In genomic region chr7:44847772-44848171, GRCm38 (mm10) we compare ENCODE assay signal across 8 mouse cellular contexts. TPM values are rescaled to one million over a fixed set of nuclear protein-coding genes. Genes with fewer than 3 reads are reported as not detected.
DNase-seq lines count a peak whose midpoint lies in the region; ATAC-seq and TF ChIP-seq lines count a peak whose summit lies in the region.

No protein-coding gene starts in this region.

- no peaks in the 10 kb centered on the region for H3K9me3 ChIP-seq in limb, embryonic 14.5 days (ENCODE audit: control insufficient read depth, low read length)
- no peaks in the 10 kb centered on the region for H3K9me3 ChIP-seq in stomach, postnatal 0 days (ENCODE audit: control insufficient read depth, low read length)

- no peak overlapping the region for H3K27ac ChIP-seq in cerebellum, adult 2 months (ENCODE audit: insufficient read depth, low read length)
- H3K27ac ChIP-seq in spleen, adult 2 months (ENCODE audit: insufficient read depth, low read length), result no peak overlapping the region
- H3K27ac ChIP-seq in limb, embryonic 14.5 days (replicated peaks; ENCODE audit: low read depth, low read length), result no peak overlapping the region
- peak overlapping the region; percentile 98; the same call in 1 of the 2 replicates for H3K27ac ChIP-seq in stomach, postnatal 0 days (replicated peaks)

- peak overlapping the region; percentile 75 for H3K4me3 ChIP-seq in cerebellum, adult 2 months (replicated peaks; ENCODE audit: insufficient read depth, low read depth, low read length)
- peak overlapping the region; percentile 89; the same call in 1 of the 2 replicates for H3K4me3 ChIP-seq in spleen, adult 2 months (ENCODE audit: extremely low read depth, insufficient read depth, insufficient read length)
- H3K4me3 ChIP-seq in limb, embryonic 14.5 days (replicated peaks; ENCODE audit: low read length), result peak overlapping the region; percentile 87
- H3K4me3 ChIP-seq in stomach, postnatal 0 days (ENCODE audit: low read depth, low read length), result peak overlapping the region; percentile 81

- H3K4me1 ChIP-seq in cerebellum, adult 2 months (ENCODE audit: control insufficient read depth, insufficient read depth, low read length), result peaks cover 9% of the 10 kb centered on the region; the same call in 1 of the 2 replicates
- peaks cover 6% of the 10 kb centered on the region; the same call in 1 of the 2 replicates for H3K4me1 ChIP-seq in spleen, adult 2 months (ENCODE audit: control insufficient read depth, insufficient read depth, insufficient read length)
- H3K4me1 ChIP-seq in limb, embryonic 14.5 days (ENCODE audit: control insufficient read depth, insufficient read depth, low read length), result peaks cover 12% of the 10 kb centered on the region
- peaks cover 9% of the 10 kb centered on the region for H3K4me1 ChIP-seq in stomach, postnatal 0 days (replicated peaks; ENCODE audit: control insufficient read depth, insufficient read depth)

- ATAC-seq in cerebellum, adult (ENCODE audit: insufficient number of reproducible peaks, low FRiP score, low TSS enrichment), result no peak
- ATAC-seq in limb, embryonic 14.5 days (ENCODE audit: low FRiP score, low read depth), result no peak
- no peak for ATAC-seq in stomach, postnatal 0 days (ENCODE audit: low FRiP score, low TSS enrichment)

- H3K27me3 ChIP-seq in cerebellum, adult 2 months (ENCODE audit: control insufficient read depth, insufficient read depth, low read length), result no peaks in the 10 kb centered on the region
- no peaks in the 10 kb centered on the region for H3K27me3 ChIP-seq in spleen, adult 2 months (ENCODE audit: control insufficient read depth, insufficient read depth, low read length)
- no peaks in the 10 kb centered on the region for H3K27me3 ChIP-seq in limb, embryonic 14.5 days (ENCODE audit: control insufficient read depth, insufficient read depth, low read length)
- no peaks in the 10 kb centered on the region for H3K27me3 ChIP-seq in stomach, postnatal 0 days (ENCODE audit: control insufficient read depth, insufficient read depth, low read length)

- DNase-seq in cerebellum, adult 2 months, result peak in 1 of 2 experiments; percentile 40
- DNase-seq in spleen, adult 2 months (ENCODE audit: low read depth in 1 of 2, low spot score in 2 of 2), result no peak
- no peak for DNase-seq in spleen, adult 12 weeks (ENCODE audit: low spot score)
- no peak for DNase-seq in limb, embryonic 14.5 days (ENCODE audit: low spot score)
- DNase-seq in stomach, postnatal 0 days (ENCODE audit: low spot score), result no peak
- no peak for DNase-seq in ovary, postnatal 14 days (ENCODE audit: low spot score)
- DNase-seq in left cerebral cortex, postnatal 4 days, result no peak

- H3K4me2 ChIP-seq in limb, embryonic 14.5 days (replicated peaks; ENCODE audit: low read depth, low read length, severe bottlenecking), result peak overlapping the region; percentile 82
- peak overlapping the region; percentile 50 for H3K4me2 ChIP-seq in stomach, postnatal 0 days (replicated peaks; ENCODE audit: low read depth)

- peak overlapping the region; percentile 41 for H3K9ac ChIP-seq in limb, embryonic 14.5 days (ENCODE audit: low read depth, low read length, severe bottlenecking)
- peak overlapping the region; percentile 61 for H3K9ac ChIP-seq in stomach, postnatal 0 days (ENCODE audit: low read length)

- intact Hi-C loops in left cerebral cortex, postnatal 4 days (cut with DNase I), result no loop called here

- 64% methylated on average over 5 of the region's 5 CpGs for WGBS in cerebellum, adult 2 months
- WGBS in spleen, adult 2 months, result 74% methylated on average over 5 of the region's 5 CpGs
- 82% methylated on average over 5 of the region's 5 CpGs for WGBS in limb, embryonic 14.5 days
- WGBS in stomach, postnatal 0 days, result 44% methylated on average over 5 of the region's 5 CpGs

- H3K36me3 ChIP-seq in spleen, adult 2 months (ENCODE audit: control insufficient read depth, insufficient read depth, low read length), result peaks cover 35% of the 10 kb centered on the region
- peaks cover 54% of the 10 kb centered on the region for H3K36me3 ChIP-seq in limb, embryonic 14.5 days (ENCODE audit: control insufficient read depth, insufficient read depth, low read length)
- peaks cover 25% of the 10 kb centered on the region for H3K36me3 ChIP-seq in stomach, postnatal 0 days (ENCODE audit: control insufficient read depth, insufficient read depth, low read length)

- no peak for TF ChIP-seq CTCF in cerebellum, adult 2 months (IDR thresholded peaks at IDR 0.05; ENCODE audit: borderline replicate concordance, insufficient read depth, low read depth, low read length)
- no peak for TF ChIP-seq CTCF in spleen, adult 2 months (IDR thresholded peaks at IDR 0.05; ENCODE audit: extremely low read depth, insufficient read depth, insufficient read length, insufficient replicate concordance)
- no peak for TF ChIP-seq CTCF in stomach, postnatal 0 days (IDR thresholded peaks at IDR 0.05; ENCODE audit: low read depth)

- TF ChIP-seq POLR2A in cerebellum, adult 2 months (IDR thresholded peaks at IDR 0.05; ENCODE audit: borderline replicate concordance, insufficient read depth, low read length), result no peak
- no peak for TF ChIP-seq POLR2A in spleen, adult 2 months (IDR thresholded peaks at IDR 0.05; ENCODE audit: low read depth, low read length)
- no peak for TF ChIP-seq POLR2A in limb, embryonic 14.5 days (IDR thresholded peaks at IDR 0.05; ENCODE audit: borderline replicate concordance, extremely low read depth, insufficient read depth, insufficient read length)

- no peak for TF ChIP-seq EP300 in stomach, postnatal 0 days (optimal IDR thresholded peaks at IDR 0.05)

RNA-seq across cellular contexts. Expression of gene Akt1s1, which starts 1.0 kb away (rescaled TPM):
- polyA plus RNA-seq in cerebellum, adult 2 months (2012; rRNA removed), result 78.3 and 83.6 TPM in 2 replicates
- polyA plus RNA-seq in spleen, adult 2 months (2012; rRNA removed), result 67.8 and 105 TPM in 2 replicates
- polyA plus RNA-seq in limb, embryonic 14.5 days (2012; rRNA removed), result 179 and 270 TPM in 2 replicates
- polyA plus RNA-seq in limb, embryonic 14.5 days (2014; fragmentation: Nextera tagmentation; extraction: Ambion mirVana), result 66.1 and 70.5 TPM in 2 replicates
- polyA plus RNA-seq in stomach, postnatal 0 days (2015; fragmentation: Nextera tagmentation; extraction: Ambion mirVana), result 70.8 and 75.2 TPM in 2 replicates
- total RNA-seq in left cerebral cortex, postnatal 4 days (2021), result 10 to 100 TPM; 74.1 to 85.4 TPM

RNA-seq across cellular contexts. Expression of gene Tbc1d17, which starts 1.1 kb away (rescaled TPM):
- polyA plus RNA-seq in cerebellum, adult 2 months (2012; rRNA removed), result 119 and 123 TPM in 2 replicates
- 68.4 and 91.7 TPM in 2 replicates for polyA plus RNA-seq in spleen, adult 2 months (2012; rRNA removed)
- 86.0 and 103 TPM in 2 replicates for polyA plus RNA-seq in limb, embryonic 14.5 days (2012; rRNA removed)
- polyA plus RNA-seq in limb, embryonic 14.5 days (2014; fragmentation: Nextera tagmentation; extraction: Ambion mirVana), result 76.0 and 81.7 TPM in 2 replicates
- polyA plus RNA-seq in stomach, postnatal 0 days (2015; fragmentation: Nextera tagmentation; extraction: Ambion mirVana), result 45.4 and 48.0 TPM in 2 replicates
- 10 to 100 TPM; 57.1 to 68.3 TPM for total RNA-seq in left cerebral cortex, postnatal 4 days (2021)

RNA-seq across cellular contexts. Expression of gene Pnkp, which starts 9.2 kb away (rescaled TPM):
- 38.3 and 46.7 TPM in 2 replicates for polyA plus RNA-seq in cerebellum, adult 2 months (2012; rRNA removed)
- polyA plus RNA-seq in spleen, adult 2 months (2012; rRNA removed), result 67.3 and 84.9 TPM in 2 replicates
- 28.7 and 32.0 TPM in 2 replicates for polyA plus RNA-seq in limb, embryonic 14.5 days (2012; rRNA removed)
- polyA plus RNA-seq in limb, embryonic 14.5 days (2014; fragmentation: Nextera tagmentation; extraction: Ambion mirVana), result 23.8 and 26.6 TPM in 2 replicates
- 23.5 and 25.7 TPM in 2 replicates for polyA plus RNA-seq in stomach, postnatal 0 days (2015; fragmentation: Nextera tagmentation; extraction: Ambion mirVana)
- 10 to 100 TPM; 27.5 to 29.3 TPM for total RNA-seq in left cerebral cortex, postnatal 4 days (2021)

RNA-seq across cellular contexts. Expression of gene Ptov1, which starts 21.8 kb away (rescaled TPM):
- polyA plus RNA-seq in cerebellum, adult 2 months (2012; rRNA removed), result 355 and 364 TPM in 2 replicates
- 66.2 and 77.3 TPM in 2 replicates for polyA plus RNA-seq in spleen, adult 2 months (2012; rRNA removed)
- polyA plus RNA-seq in limb, embryonic 14.5 days (2012; rRNA removed), result 751 and 1,065 TPM in 2 replicates
- 471 and 513 TPM in 2 replicates for polyA plus RNA-seq in limb, embryonic 14.5 days (2014; fragmentation: Nextera tagmentation; extraction: Ambion mirVana)
- 159 and 179 TPM in 2 replicates for polyA plus RNA-seq in stomach, postnatal 0 days (2015; fragmentation: Nextera tagmentation; extraction: Ambion mirVana)
- 100 to 1,000 TPM; 423 to 428 TPM for total RNA-seq in left cerebral cortex, postnatal 4 days (2021)

RNA-seq across cellular contexts. Expression of gene Atf5, which starts 31.3 kb away (rescaled TPM):
- 19.6 and 23.8 TPM in 2 replicates for polyA plus RNA-seq in cerebellum, adult 2 months (2012; rRNA removed)
- polyA plus RNA-seq in spleen, adult 2 months (2012; rRNA removed), result 49.6 and 66.2 TPM in 2 replicates
- polyA plus RNA-seq in limb, embryonic 14.5 days (2012; rRNA removed), result 47.9 and 69.8 TPM in 2 replicates
- 3.1 and 3.7 TPM in 2 replicates for polyA plus RNA-seq in limb, embryonic 14.5 days (2014; fragmentation: Nextera tagmentation; extraction: Ambion mirVana)
- polyA plus RNA-seq in stomach, postnatal 0 days (2015; fragmentation: Nextera tagmentation; extraction: Ambion mirVana), result 7.3 and 7.7 TPM in 2 replicates
- total RNA-seq in left cerebral cortex, postnatal 4 days (2021), result 10 to 100 TPM; 22.6 to 23.5 TPM
